Mouse (Mus musculus): Measurements from ENCODE around the gene Eml4.
A peak's percentile ranks its signal among the peaks of the same experiment; 100 is the strongest.

The Eml4 gene

DNA sequence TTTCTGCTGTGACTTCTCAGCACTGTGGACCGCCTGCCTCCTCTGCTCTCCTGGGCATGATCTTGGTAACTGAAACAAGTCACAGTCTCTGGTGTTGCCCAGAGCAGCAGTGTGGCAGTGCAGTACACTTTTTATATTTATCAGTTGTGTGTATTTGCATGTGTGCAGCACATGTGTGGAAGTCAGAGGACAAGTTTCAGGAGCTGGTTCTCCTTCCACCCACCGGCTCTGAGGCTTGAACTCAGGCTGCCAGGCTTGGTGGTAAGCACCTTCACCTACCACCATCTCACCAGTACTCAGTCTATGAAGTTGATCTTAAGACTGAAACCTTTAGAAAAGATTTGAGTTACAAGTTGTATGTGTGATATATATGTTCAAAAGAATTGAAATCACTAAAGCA lies 28.6 kb downstream of the Eml4 start:
- ATAC-seq (ENCODE audit: low TSS enrichment): peak; percentile 55; the same call in 1 of the 2 replicates

DNA sequence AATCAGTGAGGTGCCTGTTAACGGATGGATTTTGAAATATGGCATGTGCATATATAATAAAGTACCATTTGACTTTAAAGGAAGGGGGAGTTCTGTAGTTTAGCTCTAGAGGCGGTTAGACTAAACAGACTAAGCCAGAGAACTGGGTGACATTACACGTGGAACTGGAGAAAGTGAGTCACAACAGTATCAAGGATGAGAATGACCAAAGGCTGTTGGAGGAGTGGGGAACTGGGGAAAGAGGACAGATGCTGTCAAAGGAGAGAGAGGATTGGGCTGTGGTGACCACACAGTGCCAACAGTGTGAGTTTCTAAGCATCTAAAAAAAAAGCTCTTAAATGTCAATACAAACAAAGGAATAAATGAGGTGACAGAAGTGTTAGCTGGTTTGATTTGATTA lies 29.1 kb downstream of the Eml4 start:
- ATAC-seq (ENCODE audit: low TSS enrichment): no peak

DNA sequence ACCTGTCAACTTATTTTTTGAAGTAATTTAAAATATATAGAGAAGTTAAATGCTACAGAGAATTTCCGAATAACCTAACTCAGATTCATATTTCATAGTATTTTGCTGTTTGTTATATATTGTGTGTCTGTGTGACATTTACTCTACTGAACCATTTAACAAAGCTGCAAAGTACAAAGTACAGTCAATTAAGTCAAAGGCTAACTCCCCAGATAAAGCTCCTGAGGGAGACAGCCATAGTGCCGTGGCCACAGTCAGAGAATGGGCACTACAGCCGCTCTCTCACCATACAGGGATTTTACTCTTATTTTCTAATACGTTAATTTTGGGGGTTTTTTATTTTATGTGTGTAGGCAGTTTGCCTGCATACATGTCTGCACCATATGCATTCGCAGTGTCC lies 32.0 kb downstream of the Eml4 start:
- no peak for ATAC-seq (ENCODE audit: low TSS enrichment)

DNA sequence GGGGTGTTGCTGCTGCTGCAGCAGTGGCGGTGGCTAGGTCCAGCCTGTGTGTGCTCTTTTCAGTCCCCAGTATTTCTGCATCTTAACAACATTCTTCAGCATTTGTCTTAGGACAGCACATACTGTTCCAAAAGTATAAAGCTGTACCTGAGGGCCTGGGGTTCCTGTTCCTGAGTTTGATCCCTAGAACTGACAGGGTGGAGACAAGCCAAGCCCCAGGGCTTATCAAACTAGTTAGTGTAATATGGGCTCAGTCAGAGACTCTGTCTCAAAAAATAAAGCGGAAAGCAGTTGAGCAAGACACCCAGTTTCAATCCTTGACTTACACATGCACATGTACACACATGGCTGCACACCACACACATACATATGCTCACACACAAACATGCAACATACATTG lies 34.2 kb downstream of the Eml4 start:
- no peak for ATAC-seq (ENCODE audit: low TSS enrichment)

DNA sequence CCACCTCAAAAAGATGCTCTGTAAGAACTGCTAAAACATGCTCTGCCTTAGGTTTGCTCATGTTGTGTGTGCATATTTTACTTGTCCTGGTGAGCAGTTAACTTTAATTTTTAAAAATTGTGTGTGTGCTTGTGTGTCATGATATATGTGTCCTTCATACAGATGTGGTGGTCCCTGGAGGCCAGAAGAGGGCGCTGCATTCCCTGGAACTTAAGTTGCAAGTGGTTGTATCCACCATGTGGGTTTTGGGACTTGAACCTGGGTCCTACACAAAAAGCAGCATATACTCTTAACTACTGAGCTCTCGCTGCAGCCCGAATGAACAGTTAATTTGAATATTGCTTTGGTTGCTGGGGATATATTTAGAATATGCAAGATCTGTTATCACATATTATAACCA lies 36.4 kb downstream of the Eml4 start:
- ATAC-seq (ENCODE audit: low TSS enrichment): no peak

DNA sequence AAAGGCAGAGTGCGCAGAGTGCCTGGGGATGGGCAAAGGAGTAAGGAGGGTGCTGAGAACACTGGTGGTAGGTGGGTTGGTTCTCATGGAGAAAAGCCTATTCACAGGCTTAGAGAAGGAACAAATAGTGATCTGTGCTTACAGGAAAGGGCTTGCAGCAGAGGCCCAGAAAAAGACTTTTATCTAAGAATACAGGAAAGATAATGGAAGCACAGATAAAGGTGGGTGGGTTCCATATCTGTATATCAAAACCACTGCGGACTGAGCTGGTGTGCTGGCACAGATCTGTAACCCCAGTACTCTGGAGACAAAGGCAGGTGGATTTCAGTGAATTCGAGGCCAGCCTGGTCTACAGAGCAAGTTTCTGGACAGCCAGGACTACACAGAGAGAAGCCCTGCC lies 43.3 kb downstream of the Eml4 start:
- ATAC-seq (ENCODE audit: low TSS enrichment): no peak

DNA sequence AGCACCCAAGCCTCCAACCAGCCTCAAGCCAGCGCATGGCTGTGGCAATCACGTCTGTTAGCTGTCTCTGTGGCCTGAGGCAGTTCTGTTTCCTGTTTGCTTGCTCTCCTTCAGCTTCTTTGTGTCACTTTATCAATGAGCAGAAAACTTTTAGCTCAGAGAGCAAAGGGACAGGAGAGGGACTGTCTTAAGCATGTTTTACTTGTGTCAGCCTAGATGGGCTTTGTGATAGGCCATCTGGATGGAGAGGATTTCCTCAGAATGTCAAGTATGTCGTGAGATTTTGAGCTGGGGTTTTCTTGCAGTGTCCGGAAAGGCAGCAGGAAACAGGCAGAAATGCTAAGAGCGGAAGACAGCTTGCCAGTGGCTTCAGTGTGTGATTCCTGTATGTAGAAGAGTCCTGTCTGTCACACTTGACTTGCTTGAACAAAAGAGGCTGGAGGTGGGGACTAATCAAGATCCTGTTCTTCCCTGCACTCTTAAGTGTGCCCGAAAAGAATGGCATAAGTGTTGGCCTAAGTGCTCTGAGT lies 46.9 kb downstream of the Eml4 start:
- no peak for ATAC-seq (ENCODE audit: low TSS enrichment)

DNA sequence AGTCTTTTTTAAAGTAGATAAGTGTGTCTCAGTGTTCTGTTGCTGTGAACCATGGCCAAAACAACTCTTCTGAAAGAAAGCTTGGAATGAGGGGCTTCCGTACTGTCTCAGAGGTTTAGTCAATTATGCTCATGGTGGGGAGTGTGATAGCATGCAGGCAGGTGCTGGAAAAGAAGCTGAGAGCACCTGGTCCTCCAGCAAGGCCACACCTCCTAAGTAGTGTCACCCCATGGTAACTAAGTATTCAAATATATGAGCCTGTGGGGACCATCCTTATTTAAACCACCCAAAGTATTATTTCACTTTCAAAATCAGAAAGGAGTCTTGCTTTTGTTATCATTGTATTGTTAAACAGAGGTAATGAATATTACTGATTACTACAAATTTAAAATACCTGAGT lies 48.0 kb downstream of the Eml4 start:
- ATAC-seq (ENCODE audit: low TSS enrichment): no peak

DNA sequence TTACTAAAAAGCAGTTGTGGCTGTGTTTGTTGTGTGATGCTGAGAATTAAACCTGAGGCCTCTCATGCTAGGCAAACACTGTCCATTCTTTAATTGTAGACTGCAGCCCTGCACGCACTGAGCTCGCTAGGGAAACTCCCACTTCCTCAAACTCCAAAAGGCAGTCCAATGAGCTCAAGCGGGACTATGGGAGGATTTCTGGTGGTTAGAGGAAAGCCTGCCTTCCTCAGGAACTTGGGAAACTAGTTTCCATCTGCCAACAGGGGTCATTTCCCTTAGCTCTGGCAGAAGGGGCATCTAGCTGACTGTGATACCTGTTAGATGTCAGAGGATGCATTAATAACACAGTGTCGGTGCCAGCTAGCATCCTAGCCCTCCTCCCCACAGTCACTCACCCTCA lies 79.9 kb downstream of the Eml4 start:
- no peak for ATAC-seq (ENCODE audit: low TSS enrichment)

DNA sequence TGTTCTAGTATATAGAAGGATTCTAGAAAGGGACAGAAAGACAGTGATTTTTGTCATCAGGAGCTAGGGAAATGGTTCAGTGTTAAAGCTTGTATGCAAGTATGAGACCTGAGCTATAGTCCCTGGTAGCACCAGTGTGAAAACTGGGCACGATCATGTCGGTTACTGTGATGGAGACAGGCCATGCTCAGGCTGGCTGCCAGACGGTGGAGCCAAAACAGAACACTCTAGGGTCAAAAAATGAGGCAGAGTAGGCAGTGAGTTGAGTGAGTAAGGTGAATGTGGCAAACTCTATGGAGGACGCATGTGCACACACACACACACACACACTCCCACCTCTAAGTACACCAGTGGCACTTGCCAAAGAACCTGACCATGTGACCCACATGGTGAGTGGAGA lies 92.7 kb downstream of the Eml4 start:
- no peak for ATAC-seq (ENCODE audit: low TSS enrichment)

DNA sequence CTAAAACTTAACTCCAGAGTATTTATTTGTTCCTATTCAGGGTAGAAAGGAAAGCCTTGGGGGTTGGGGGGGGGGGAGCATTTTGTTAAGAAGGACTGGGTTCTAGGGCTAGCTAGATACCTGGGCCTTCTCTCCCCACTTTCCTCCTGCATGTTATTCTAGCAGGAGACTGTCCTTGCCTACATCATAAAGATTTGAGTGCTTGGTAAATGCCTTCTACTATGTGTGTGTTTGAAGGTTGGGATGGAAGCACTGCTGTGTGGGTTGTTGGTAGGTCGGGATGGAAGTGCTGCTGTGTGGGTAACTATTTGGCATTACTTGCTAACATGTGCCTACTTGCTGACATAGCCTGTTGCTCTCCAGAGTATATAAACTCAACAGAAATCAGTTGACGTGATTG lies 98.9 kb downstream of the Eml4 start:
- ATAC-seq (ENCODE audit: low TSS enrichment): peak; percentile 57; the same call in 1 of the 2 replicates

DNA sequence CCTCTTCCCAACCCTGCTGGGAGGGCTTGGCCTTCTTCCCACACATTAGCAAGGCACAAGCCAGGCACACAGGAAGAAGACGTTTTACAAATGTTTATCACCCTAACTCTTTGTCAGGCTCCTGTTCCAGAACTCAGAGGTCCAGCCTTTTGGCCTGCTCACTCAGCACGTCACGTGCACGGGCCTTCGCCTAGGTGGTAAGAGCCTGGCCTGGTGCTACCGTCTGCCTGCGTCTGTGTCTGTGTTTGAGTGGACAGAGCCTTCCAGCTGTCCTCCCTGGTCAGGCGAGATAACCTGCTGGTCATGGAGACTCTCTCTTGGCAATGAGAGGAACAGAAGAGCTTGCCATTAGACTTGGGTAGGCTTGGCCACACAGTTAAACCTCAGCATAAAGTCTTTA lies 100.6 kb downstream of the Eml4 start:
- ATAC-seq (ENCODE audit: low TSS enrichment): no peak

DNA sequence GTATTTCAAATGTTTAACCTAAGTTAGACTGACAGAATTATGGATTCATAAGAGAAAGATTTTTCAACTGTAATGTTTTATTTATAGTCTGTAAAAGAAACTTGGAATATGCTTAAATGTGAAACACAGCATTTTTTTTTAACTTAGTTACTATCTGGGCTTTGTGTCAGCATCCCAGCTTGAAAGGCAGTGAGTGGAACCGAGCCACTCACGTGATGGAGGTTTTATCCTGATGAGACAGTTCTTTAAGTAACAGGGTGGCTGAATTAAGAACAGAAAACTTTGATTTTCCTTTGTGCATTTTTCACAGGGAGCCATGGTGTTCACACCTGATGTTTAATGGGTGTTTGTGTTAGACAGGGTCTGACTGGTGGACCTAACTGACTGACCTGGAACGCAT lies 101.1 kb downstream of the Eml4 start:
- ATAC-seq (ENCODE audit: low TSS enrichment): no peak

DNA sequence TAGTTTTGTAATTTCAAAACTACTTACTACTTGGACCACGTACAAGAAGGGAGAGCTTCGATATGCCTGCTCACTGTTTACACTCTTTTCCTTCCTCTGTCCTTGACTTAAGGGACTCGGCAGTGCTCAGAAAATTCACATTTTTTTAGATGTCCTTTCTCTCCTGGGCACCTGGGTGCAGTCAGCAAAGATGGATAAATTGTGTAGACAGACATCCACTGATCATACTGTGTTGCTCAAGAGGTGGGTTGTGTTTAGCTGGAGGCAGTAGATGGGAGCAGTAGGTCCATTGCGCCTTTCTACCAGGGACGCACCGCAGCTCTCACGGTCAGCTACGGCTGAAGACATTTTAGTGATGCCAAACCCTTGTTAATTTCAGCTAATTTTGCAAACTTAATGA lies 101.7 kb downstream of the Eml4 start:
- no peak for ATAC-seq (ENCODE audit: low TSS enrichment)

DNA sequence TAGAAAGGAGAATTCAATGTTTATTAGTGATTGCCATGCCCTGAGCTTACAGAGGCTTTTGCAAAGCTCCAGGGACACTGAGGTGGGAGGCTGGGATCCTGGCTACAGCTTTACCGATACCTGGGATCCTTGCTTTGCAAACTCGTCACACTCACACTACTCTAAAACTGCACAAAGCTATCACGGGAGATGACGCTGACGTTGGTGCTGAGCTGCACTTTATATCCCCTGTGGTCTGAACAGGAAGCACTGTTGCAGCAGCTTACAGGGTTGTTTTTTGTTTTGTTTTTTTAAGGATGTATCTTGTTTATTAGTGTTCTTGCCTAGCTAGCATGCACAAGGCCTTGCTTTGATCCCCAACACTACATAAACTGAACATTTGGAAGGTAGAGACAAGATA lies 102.9 kb downstream of the Eml4 start:
- ATAC-seq (ENCODE audit: low TSS enrichment): no peak

DNA sequence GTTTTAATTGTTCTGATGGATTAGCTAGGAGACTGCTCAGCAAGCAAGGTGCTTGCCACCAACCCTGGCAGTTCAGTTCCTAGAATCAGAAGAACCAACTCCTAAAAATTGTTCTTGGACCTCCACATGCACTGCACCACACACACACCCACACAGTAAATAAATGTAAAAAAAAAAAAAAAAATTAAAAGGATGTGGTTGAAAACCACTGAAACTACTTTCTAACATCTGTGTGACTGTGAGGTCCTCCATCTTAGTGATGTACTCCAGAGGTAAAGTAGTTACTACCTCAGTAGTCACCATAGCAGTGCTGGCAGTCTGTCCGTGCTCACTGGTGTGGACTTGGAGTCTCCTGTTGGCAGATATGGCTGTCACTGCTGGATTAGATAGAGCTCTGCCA lies 106.5 kb downstream of the Eml4 start:
- no peak for ATAC-seq (ENCODE audit: low TSS enrichment)

DNA sequence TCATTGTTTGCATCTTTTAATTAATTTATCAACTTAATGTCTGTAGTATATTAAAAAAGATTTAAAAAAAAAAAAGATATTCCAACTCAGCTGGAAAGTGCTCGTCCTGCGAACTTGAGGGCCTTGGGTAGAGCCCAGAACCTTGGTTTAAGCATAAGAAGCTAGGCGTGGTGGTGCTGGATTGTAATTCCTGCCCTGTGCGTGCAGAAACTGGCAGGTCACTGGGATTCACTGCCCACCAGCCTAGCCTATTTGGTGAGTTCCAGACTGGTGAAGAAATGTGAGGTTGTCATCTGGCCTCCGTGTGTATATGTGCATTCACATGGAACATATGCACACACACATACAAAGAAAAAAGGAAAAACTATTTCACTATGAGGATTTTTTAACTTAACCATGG lies 115.2 kb downstream of the Eml4 start:
- ATAC-seq (ENCODE audit: low TSS enrichment): no peak

DNA sequence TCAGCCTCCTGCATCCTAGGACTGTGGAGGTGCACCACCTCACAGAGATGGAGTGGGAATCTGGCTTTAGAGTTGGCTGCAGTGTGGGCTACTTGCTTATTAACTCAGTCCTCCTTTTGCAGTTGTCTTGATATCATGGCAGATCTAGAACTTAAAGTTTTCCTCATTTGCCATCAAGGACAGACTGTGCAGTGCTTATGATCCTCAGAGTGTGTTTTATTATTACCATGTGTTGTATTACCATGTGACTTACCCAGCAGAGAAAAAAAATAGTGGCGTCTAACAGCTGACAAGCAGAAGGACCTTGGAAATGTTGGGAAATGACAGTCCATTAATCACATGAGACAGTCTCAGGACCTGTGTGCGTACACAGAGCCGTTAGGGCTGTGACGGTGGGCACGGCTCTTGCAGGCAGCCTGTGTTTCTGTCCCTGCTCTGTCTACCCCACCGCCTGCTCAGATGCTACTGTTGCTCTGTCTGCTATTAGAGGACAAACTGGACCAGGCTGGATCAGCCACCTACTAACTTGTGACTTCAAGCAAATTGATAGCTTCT lies 116.0 kb downstream of the Eml4 start:
- no peak for ATAC-seq (ENCODE audit: low TSS enrichment)

DNA sequence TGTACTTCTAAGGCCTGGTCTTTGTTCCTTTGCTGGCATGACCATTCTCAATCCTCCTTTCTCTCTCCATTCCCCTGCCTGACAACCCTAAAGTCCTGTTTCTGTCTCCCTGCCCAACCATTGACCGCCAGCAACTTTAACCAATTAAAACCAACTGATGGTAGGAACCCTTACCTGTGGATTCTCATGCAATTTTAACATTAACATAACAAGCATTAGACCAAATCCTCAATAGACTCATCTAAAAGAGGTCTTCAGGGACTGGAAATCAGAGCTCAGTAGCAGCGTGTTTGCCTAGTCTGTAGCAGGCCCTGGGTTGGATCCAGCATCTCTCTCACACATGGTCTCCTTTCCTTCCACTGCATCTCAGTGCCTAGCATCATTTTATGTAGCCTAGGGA lies 118.9 kb downstream of the Eml4 start:
- no peak for ATAC-seq (ENCODE audit: low TSS enrichment)

DNA sequence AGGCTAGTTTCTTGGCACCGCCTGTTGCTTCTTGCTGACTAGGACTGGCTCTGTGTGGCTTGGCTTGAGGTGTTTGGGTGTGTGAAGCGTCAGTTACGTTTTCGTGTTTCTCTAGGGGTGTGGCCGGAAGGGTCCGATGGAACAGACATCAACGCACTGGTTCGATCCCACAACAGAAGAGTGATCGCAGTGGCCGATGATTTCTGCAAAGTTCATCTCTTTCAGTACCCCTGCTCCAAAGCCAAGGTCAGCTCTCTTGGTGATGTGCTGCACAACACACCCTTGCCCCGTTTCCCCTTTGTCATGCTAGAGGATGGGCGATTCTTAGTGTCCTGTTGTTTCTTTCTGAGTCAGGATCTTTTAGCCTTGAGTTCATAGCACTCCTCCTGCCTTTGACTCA lies 126.4 kb downstream of the Eml4 start:
- ATAC-seq (ENCODE audit: low TSS enrichment): no peak

DNA sequence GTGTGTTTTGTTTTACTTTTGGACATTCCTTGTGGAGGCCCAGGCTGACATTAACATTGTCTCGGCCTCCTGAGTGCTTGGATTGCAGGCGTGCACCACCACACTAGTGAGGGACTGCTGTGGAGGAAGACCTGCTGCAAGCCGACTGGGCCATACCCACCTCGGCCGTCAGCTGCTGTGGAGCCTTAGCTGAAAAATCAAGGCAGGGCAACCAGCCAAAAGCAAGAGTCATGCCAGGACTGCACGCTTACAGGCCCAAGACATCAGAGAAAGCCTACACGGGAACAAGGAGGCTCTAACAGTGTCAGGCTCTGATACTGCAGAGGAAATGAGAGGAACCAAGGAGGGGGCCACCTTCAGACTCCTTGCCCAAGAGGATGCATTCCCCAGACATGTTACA lies 130.8 kb downstream of the Eml4 start:
- peak; percentile 43; the same call in 1 of the 2 replicates for ATAC-seq (ENCODE audit: low TSS enrichment)

DNA sequence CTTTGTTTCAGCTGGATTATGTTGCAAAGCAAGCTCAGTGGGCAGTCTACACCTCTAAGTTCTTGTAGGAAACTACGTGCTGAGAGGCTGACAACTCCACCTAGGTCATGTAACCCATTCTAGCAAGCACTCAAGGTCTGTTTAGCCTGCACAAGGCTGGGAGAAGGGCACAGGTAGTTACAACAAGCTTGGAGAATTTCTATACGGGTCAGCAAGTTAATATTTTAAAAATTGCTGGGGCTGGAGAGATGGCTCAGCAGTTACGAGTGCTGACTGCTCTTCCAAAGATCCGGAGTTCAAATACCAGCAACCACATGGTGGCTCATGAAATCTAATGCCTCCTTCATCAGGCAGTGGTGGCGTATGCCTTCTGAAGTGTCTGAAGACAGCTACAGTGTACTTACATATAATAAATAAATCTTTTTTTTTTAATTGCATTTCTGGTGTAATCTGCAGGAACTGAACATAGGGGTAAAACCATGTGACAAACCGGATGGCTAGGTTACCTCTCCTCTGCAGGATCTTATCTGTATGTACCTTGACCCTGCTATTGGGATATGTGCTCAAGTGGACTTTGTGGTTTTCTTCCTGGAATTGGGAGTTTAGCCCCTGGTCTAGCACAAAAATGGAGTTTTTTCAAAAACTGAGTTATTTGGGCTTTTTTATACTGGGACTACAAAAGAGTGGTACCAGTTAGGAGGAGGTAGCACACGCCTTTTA lies 132.2 kb downstream of the Eml4 start:
- ATAC-seq (ENCODE audit: low TSS enrichment): no peak

DNA sequence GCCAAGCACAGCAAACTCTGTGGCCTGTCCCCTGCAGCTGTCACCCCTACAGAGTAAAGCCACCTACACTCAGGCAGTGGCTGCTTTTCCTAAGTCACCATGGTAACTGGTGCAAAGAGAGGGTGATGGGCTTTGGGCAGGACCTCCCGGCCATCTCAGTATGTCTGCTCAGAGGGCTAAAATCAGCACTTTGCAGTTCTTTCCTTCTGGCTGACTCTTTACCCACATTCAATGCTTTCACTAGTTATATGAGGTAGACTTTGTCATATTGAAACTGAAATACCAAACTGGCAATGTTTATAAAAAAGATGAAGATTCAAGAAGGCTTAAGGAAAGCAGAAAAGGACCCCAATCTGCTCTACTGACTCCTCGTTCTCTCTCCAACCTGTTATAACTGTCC lies 133.1 kb downstream of the Eml4 start:
- ATAC-seq (ENCODE audit: low TSS enrichment): no peak

DNA sequence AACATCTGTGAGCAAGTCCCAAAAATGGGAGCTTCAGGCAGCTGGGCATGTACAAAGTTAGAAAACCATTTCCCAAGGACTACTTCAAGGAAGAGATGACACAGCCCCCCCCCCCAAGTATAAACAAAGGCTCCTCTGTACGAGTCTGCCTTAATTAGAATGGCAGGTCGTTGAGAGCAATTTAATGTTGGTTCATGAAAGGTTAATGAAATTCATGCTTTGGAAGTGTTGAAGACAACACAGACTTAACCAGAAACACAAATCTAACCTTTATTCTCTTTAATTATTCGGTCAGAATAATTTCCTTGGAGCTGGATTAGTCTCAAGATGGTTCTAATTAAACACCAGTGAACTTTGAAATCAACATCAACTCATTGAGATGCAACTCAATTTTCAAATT lies 137.0 kb downstream of the Eml4 start:
- ATAC-seq (ENCODE audit: low TSS enrichment): no peak
